Mouse (Mus musculus): ENCODE measurements around the gene Cacna1e. TPM values are rescaled to one million over a fixed set of nuclear protein-coding genes. Genes with fewer than 3 reads are reported as not detected.

Cacna1e gene
- total and polyA plus RNA-seq, 3 experiments = 0.60 to 8.5 (median 2.5) TPM

DNA sequence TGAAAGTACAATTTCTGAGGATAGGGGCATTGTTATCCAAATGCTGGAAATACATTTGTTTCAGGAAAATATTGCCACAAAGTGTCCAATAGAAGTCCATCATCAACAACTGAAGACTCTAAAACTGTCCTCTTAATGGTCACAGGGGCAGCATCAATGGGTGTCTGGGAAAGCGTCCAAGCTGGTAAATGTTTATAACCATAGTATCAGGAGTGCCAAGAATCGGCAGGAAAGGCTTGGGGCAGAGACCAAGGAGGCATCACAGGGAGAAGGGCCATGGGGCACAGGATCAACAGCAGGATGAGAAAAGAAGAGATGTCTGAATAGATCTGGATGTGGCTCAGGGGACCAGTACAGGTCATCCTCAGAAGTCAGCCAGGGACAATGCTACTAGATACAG, 132.2 kb downstream of the Cacna1e start:
- H3K9me3 ChIP-seq (replicated peaks; ENCODE audit: low read length) = no peaks in the 10 kb centered on the region
- in situ Hi-C loops (cut with MboI; ENCODE audit: low pct_ligation_motif_present, low pct_unique_long_range_greater_than_20kb, low sequenced_read_pairs) = no loop called here
- H3K4me1 ChIP-seq (ENCODE audit: control insufficient read depth in 1 of 2, insufficient read depth in 2 of 2) = no peaks in the 10 kb centered on the region
- H3K4me2 ChIP-seq (ENCODE audit: insufficient read depth, low read depth, poor library complexity, severe bottlenecking) = no peak overlapping the region
- no peak for DNase-seq (ENCODE audit: extremely low read depth)
- H3K9ac ChIP-seq (ENCODE audit: insufficient read depth, low read depth) = no peak overlapping the region
- no peaks in the 10 kb centered on the region for H3K79me2 ChIP-seq (replicated peaks; ENCODE audit: control insufficient read depth, extremely low read depth, insufficient read depth, poor library complexity, severe bottlenecking)
- no peaks in the 10 kb centered on the region for H3K27me3 ChIP-seq (replicated peaks)
- peaks cover 0 to 5% of the 10 kb centered on the region in 2 experiments for H3K36me3 ChIP-seq (replicated peaks in 1 of 2; ENCODE audit: control insufficient read depth in 1 of 2, insufficient read depth in 1 of 2, low read length in 1 of 2)
- TF ChIP-seq GABPA (IDR thresholded peaks at IDR 0.05; ENCODE audit: insufficient replicate concordance, low read depth, low read length) (no peak), ZNF384 (IDR thresholded peaks at IDR 0.05; ENCODE audit: low read depth, low read length) (no peak), MEF2A (IDR thresholded peaks at IDR 0.05; ENCODE audit: borderline replicate concordance, low read depth, low read length) (no peak), ZMIZ1 (IDR thresholded peaks at IDR 0.05; ENCODE audit: low read depth, low read length) (no peak), RAD21 (IDR thresholded peaks at IDR 0.05; ENCODE audit: low read depth, low read length) (no peak), JUND (conservative IDR thresholded peaks at IDR 0.05; ENCODE audit: low read depth, low read length) (no peak), PAX5 (IDR thresholded peaks at IDR 0.05; ENCODE audit: low read length) (no peak), BHLHE40 (IDR thresholded peaks at IDR 0.05; ENCODE audit: low read depth, low read length) (no peak), SMC3 (IDR thresholded peaks at IDR 0.05; ENCODE audit: low read depth, low read length) (no peak), TCF12 (IDR thresholded peaks at IDR 0.05; ENCODE audit: low read depth, low read length) (no peak), UBTF (IDR thresholded peaks at IDR 0.05; ENCODE audit: low read depth, low read length) (no peak)
- dilution Hi-C loops (cut with MboI; ENCODE audit: extremely low pct_ligation_motif_present, extremely low pct_unique_long_range_greater_than_20kb, low sequenced_read_pairs) = no loop called here
- H3K4me3 ChIP-seq (replicated peaks in 1 of 3; ENCODE audit: low read depth in 2 of 3, low read length in 2 of 3, poor library complexity in 1 of 3) = no peak overlapping the region
- H3K27ac ChIP-seq (ENCODE audit: insufficient read depth, low read depth) = no peak overlapping the region

DNA sequence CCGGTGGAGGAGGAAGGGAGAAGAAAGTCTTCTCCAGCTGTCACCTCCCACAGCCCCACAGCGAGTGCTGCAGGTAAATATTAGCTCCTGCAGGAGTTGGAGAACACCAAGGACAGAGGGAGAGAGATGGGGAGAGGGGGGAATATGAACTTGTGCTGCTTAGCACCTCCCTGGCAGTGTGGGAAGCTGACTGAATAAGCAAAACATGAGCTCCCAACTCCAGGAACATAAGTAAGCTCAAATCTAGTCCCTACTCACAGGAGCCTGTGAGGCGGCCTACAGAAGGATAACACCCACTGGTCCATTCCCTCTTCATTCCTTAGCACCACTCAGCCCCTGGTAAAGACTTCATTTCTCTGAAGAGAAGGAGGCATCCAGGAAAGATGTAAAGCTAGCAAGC, 135.8 kb downstream of the Cacna1e start:
- no peaks in the 10 kb centered on the region for H3K4me1 ChIP-seq (ENCODE audit: control insufficient read depth in 1 of 2, insufficient read depth in 2 of 2)
- H3K9ac ChIP-seq (ENCODE audit: insufficient read depth, low read depth) = no peak overlapping the region
- H3K27me3 ChIP-seq (replicated peaks) = no peaks in the 10 kb centered on the region
- no peak overlapping the region for H3K4me3 ChIP-seq (replicated peaks in 1 of 3; ENCODE audit: low read depth in 2 of 3, low read length in 2 of 3, poor library complexity in 1 of 3)
- H3K36me3 ChIP-seq (replicated peaks in 1 of 2; ENCODE audit: control insufficient read depth in 1 of 2, insufficient read depth in 1 of 2, low read length in 1 of 2) = no peaks in the 10 kb centered on the region
- DNase-seq (ENCODE audit: extremely low read depth) = no peak
- TF ChIP-seq TCF12 (IDR thresholded peaks at IDR 0.05; ENCODE audit: low read depth, low read length) (no peak), CHD1 (IDR thresholded peaks at IDR 0.05; ENCODE audit: low read depth, low read length) (no peak), SIN3A (IDR thresholded peaks at IDR 0.05; ENCODE audit: low read length) (no peak)
- in situ Hi-C loops (cut with MboI; ENCODE audit: low pct_ligation_motif_present, low pct_unique_long_range_greater_than_20kb, low sequenced_read_pairs) (no loop called here), dilution Hi-C loops (cut with MboI; ENCODE audit: extremely low pct_ligation_motif_present, extremely low pct_unique_long_range_greater_than_20kb, low sequenced_read_pairs) (no loop called here)
- H3K4me2 ChIP-seq (ENCODE audit: insufficient read depth, low read depth, poor library complexity, severe bottlenecking) = no peak overlapping the region
- no peaks in the 10 kb centered on the region for H3K79me2 ChIP-seq (replicated peaks; ENCODE audit: control insufficient read depth, extremely low read depth, insufficient read depth, poor library complexity, severe bottlenecking)
- no peak overlapping the region for H3K27ac ChIP-seq (ENCODE audit: insufficient read depth, low read depth)
- H3K9me3 ChIP-seq (replicated peaks; ENCODE audit: low read length) = no peaks in the 10 kb centered on the region

DNA sequence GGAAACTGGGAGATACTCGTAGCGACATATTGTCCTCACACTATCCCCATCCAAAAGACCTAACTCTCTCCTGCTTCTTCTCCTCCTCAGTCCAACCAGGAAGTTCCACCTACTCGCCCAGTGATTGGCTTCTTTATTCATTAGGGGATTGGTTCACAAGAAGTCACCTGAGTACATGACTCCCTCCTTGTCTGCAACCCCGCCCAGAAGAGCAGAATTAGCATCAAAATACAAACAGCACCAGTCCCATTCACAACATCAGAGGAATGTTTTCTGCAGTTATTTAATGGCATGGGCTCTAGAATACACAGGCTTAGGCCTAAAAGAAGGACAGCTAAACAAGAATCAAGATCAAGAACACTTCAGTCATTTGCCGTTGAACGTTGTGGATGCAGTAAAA, 139.1 kb downstream of the Cacna1e start:
- no peaks in the 10 kb centered on the region for H3K4me1 ChIP-seq (ENCODE audit: control insufficient read depth in 1 of 2, insufficient read depth in 2 of 2)
- TF ChIP-seq UBTF (IDR thresholded peaks at IDR 0.05; ENCODE audit: low read depth, low read length) (no peak), ZNF384 (IDR thresholded peaks at IDR 0.05; ENCODE audit: low read depth, low read length) (no peak), SMC3 (IDR thresholded peaks at IDR 0.05; ENCODE audit: low read depth, low read length) (no peak), ZKSCAN1 (IDR thresholded peaks at IDR 0.05; ENCODE audit: borderline replicate concordance, low read depth, low read length) (no peak), ZC3H11A (IDR thresholded peaks at IDR 0.05; ENCODE audit: low read depth, low read length) (no peak), USF1 (IDR thresholded peaks at IDR 0.05; ENCODE audit: low read depth, low read length) (no peak), GABPA (IDR thresholded peaks at IDR 0.05; ENCODE audit: insufficient replicate concordance, low read depth, low read length) (no peak), RAD21 (IDR thresholded peaks at IDR 0.05; ENCODE audit: low read depth, low read length) (no peak), NRF1 (IDR thresholded peaks at IDR 0.05; ENCODE audit: low read depth, low read length) (no peak), USF2 (conservative IDR thresholded peaks at IDR 0.05; ENCODE audit: low read depth, low read length) (no peak), PAX5 (IDR thresholded peaks at IDR 0.05; ENCODE audit: low read length) (no peak), POLR2AphosphoS2 (IDR thresholded peaks at IDR 0.05; ENCODE audit: low read depth, low read length) (no peak), MAZ (IDR thresholded peaks at IDR 0.05; ENCODE audit: low read depth, low read length) (no peak), JUND (conservative IDR thresholded peaks at IDR 0.05; ENCODE audit: low read depth, low read length) (no peak), MXI1 (IDR thresholded peaks at IDR 0.05; ENCODE audit: low read depth, low read length) (no peak), NELFE (IDR thresholded peaks at IDR 0.05; ENCODE audit: low read depth, low read length) (no peak), ETS1 (conservative IDR thresholded peaks at IDR 0.05; ENCODE audit: low read depth, low read length) (no peak), CHD2 (IDR thresholded peaks at IDR 0.05; ENCODE audit: low read length) (no peak)
- H3K4me2 ChIP-seq (ENCODE audit: insufficient read depth, low read depth, poor library complexity, severe bottlenecking) = no peak overlapping the region
- DNase-seq (ENCODE audit: extremely low read depth) = no peak
- no peak overlapping the region for H3K9ac ChIP-seq (ENCODE audit: insufficient read depth, low read depth)
- H3K79me2 ChIP-seq (replicated peaks; ENCODE audit: control insufficient read depth, extremely low read depth, insufficient read depth, poor library complexity, severe bottlenecking) = no peaks in the 10 kb centered on the region
- H3K27ac ChIP-seq (ENCODE audit: insufficient read depth, low read depth) = no peak overlapping the region
- H3K4me3 ChIP-seq (replicated peaks in 1 of 3; ENCODE audit: low read depth in 2 of 3, low read length in 2 of 3, poor library complexity in 1 of 3) = no peak overlapping the region
- dilution Hi-C loops (cut with MboI; ENCODE audit: extremely low pct_ligation_motif_present, extremely low pct_unique_long_range_greater_than_20kb, low sequenced_read_pairs) (no loop called here), in situ Hi-C loops (cut with MboI; ENCODE audit: low pct_ligation_motif_present, low pct_unique_long_range_greater_than_20kb, low sequenced_read_pairs) (no loop called here)
- no peaks in the 10 kb centered on the region for H3K9me3 ChIP-seq (replicated peaks; ENCODE audit: low read length)
- no peaks in the 10 kb centered on the region for H3K27me3 ChIP-seq (replicated peaks)
- peaks cover 0 to 6% of the 10 kb centered on the region in 2 experiments for H3K36me3 ChIP-seq (replicated peaks in 1 of 2; ENCODE audit: control insufficient read depth in 1 of 2, insufficient read depth in 1 of 2, low read length in 1 of 2)
